Mouse (Mus musculus) E14TG2a.4 (cell line): ENCODE measurements around the gene Prkab1.

Source experiments
- CTCF ChIP-seq: conservative IDR thresholded peaks from 2 replicates; pipeline ENCODE4 v1.5.1; 2014; ENCODE audit warnings: low read length
- NANOG ChIP-seq: IDR thresholded peaks from 2 replicates; pipeline ENCODE4 v1.6.1; 2014; ENCODE audit warnings: borderline replicate concordance, low read length, mixed read lengths
- POU5F1 ChIP-seq: IDR thresholded peaks from 2 replicates; pipeline ENCODE4 v1.6.1; 2014; ENCODE audit warnings: low read length, borderline replicate concordance

DNA sequence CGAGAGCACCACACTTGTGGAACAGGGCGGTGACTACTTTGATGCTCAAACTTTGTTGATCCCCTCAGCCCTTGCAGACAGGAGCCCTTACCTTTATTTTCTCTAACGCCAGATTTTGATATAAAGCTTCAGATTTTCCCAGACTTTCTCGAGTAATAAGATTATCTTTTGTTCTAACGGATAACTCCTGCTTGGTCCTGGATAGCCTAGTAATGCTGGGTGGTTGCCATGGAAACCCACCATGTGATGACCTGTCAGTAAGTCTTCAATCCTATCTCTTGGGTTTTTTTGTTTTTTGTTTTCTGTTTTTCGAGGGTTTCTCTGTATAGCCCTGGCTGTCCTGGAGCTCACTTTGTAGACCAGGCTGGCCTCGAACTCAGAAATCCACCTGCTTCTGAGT is 17.9 kb upstream of the Prkab1 start:
- TF ChIP-seq CTCF: no peak
- TF ChIP-seq NANOG: no peak
- TF ChIP-seq POU5F1: no peak
